Mouse (Mus musculus): ENCODE data around the gene Fam92b. TPM values are rescaled to one million over a fixed set of nuclear protein-coding genes. Genes with fewer than 3 reads are reported as not detected.

The Fam92b gene
- polyA plus RNA-seq, 1 experiment from 2014 or later = 0.22 TPM

DNA sequence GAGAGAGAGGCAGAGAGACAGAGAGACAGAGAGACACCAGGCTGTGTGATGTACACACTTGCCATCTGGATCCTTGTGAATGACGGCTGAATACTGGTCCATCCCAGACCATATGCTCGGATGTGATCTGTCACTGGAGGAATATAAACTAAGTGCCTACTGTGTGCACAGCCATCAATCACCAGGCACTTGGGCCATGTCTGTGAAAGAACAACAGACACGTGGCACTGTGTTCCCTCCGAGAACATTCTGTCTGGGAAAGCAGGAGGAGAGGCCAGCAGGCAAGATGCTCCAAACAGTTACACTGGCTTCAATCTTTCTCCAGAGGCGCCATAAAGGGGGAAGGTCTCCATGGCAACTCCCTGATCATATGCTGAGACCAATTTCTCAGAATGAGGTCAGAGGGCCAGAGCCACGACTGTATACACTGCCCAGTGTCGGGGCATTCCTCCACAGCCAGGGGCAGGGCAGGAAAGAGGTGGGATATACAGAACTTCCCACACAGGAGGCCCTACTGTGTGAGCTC is 3.2 kb upstream of the Fam92b start:
- H3K9me3 ChIP-seq (ENCODE audit: low read length) = no peaks in the 10 kb centered on the region

DNA sequence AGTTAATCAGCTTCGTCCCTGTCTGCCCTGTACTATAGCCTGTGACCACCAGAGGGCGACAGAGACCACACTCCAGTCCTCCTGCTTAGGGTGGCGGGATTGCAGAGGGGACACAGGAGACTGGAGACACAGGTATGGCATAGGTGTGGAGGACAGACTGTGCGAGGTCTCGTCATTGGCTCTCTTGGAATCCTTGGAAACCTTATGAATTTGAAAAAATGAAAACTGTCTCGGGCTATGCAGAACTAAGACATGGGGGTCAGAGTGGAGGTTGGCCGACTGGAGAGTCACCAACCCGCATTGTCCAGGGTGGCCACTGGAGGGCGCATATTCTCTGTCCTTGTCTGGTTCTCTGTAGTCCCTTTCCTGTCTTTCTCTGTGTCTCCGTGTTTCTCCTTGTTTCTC is 1.8 kb upstream of the Fam92b start:
- no peaks in the 10 kb centered on the region for H3K36me3 ChIP-seq (ENCODE audit: insufficient read depth, low read length)
- H3K27me3 ChIP-seq (ENCODE audit: insufficient read depth, low read length) = peaks cover 12% of the 10 kb centered on the region; the same call in 1 of the 2 replicates
- H3K9ac ChIP-seq (replicated peaks; ENCODE audit: low read length) = no peak overlapping the region
- H3K9me3 ChIP-seq (ENCODE audit: low read length) = no peaks in the 10 kb centered on the region
- peak; percentile 55 for ATAC-seq (ENCODE audit: low FRiP score, low TSS enrichment)
- H3K4me2 ChIP-seq (replicated peaks; ENCODE audit: low read depth, low read length) = peak overlapping the region; percentile 55
- H3K4me3 ChIP-seq (ENCODE audit: low read length) = peak overlapping the region; percentile 29
- no peak overlapping the region for H3K27ac ChIP-seq (ENCODE audit: low read length)
- under 1% methylated on average over 10 of the region's 10 CpGs for WGBS
- peaks cover 28% of the 10 kb centered on the region for H3K4me1 ChIP-seq (ENCODE audit: insufficient read depth, low read length)

More for the DNA sequence above, 3.2 kb upstream of the Fam92b start:
- ATAC-seq (ENCODE audit: low FRiP score, low TSS enrichment) = no peak
- Histone ChIP-seq H3K4me1 (ENCODE audit: insufficient read depth, low read length) (peaks cover 43% of the 10 kb centered on the region), H3K27me3 (ENCODE audit: insufficient read depth, low read length) (peaks cover 5% of the 10 kb centered on the region; the same call in 1 of the 2 replicates), H3K4me2 (replicated peaks; ENCODE audit: low read depth, low read length) (no peak overlapping the region), H3K27ac (ENCODE audit: low read length) (no peak overlapping the region), H3K9ac (replicated peaks; ENCODE audit: low read length) (no peak overlapping the region), H3K36me3 (ENCODE audit: insufficient read depth, low read length) (no peaks in the 10 kb centered on the region), H3K4me3 (ENCODE audit: low read length) (no peak overlapping the region)
- 55% methylated on average over 7 of the region's 7 CpGs for WGBS

DNA sequence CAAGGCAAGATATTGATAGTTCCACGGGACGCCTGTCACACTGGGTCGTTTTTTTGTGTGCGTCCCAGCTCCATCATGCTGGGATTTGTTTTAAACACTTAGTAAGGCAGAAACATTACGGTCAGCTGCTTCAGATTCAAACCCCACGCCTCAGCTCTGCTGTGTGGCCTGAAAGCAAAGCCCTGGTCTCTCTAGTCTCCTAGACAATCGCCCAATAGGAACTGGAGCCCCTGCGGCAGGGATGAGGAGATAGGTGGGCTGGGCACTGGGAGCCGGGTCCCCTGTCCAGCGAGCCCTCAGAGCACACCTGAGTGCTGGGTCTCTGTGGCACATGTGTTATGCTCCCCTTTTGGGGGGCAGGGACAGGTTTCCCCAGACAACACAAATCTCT is 853 bp upstream of the Fam92b start:
- H3K27me3 ChIP-seq (ENCODE audit: insufficient read depth, low read length) = peaks cover 12% of the 10 kb centered on the region; the same call in 1 of the 2 replicates
- 7% methylated on average over 10 of the region's 10 CpGs for WGBS
- H3K27ac ChIP-seq (ENCODE audit: low read length) = no peak overlapping the region
- ATAC-seq (ENCODE audit: low FRiP score, low TSS enrichment) = 0 out of 2 replicates have a peak, but pooled peaks have one; percentile 14
- H3K4me3 ChIP-seq (ENCODE audit: low read length) = no peak overlapping the region
- peak overlapping the region; percentile 44 for H3K4me2 ChIP-seq (replicated peaks; ENCODE audit: low read depth, low read length)
- H3K36me3 ChIP-seq (ENCODE audit: insufficient read depth, low read length) = no peaks in the 10 kb centered on the region
- 0 out of 2 replicates have a peak overlapping the region, but pooled peaks have one; percentile 25 for H3K9ac ChIP-seq (replicated peaks; ENCODE audit: low read length)
- peaks cover 26% of the 10 kb centered on the region for H3K4me1 ChIP-seq (ENCODE audit: insufficient read depth, low read length)
- H3K9me3 ChIP-seq (ENCODE audit: low read length) = no peaks in the 10 kb centered on the region

DNA sequence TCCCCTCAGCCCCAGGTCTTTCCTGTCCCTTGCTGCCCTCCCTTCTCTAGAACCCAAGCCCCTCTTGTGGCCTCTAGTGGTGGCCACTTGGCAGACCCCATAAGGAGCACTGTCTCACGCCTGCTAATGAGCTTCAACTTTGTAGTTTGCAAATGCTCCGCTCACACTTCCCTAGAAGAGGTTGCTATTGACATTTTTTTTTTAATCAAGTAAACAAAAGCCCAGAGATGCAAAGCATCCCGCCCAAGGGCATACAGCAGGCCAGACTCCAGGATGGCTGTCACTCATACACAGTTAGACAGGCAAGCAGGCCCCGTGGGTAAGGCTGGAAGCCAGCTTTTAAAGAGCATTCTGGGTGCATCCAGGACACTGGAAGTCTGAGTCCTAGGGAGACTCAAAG is 661 bp downstream of the Fam92b start:
- H3K27me3 ChIP-seq (ENCODE audit: insufficient read depth, low read length) = peaks cover 12% of the 10 kb centered on the region; the same call in 1 of the 2 replicates
- no peaks in the 10 kb centered on the region for H3K36me3 ChIP-seq (ENCODE audit: insufficient read depth, low read length)
- no peak overlapping the region for H3K4me3 ChIP-seq (ENCODE audit: low read length)
- no peaks in the 10 kb centered on the region for H3K9me3 ChIP-seq (ENCODE audit: low read length)
- H3K27ac ChIP-seq (ENCODE audit: low read length) = no peak overlapping the region
- ATAC-seq (ENCODE audit: low FRiP score, low TSS enrichment) = no peak
- WGBS = 33% methylated on average over 4 of the region's 4 CpGs
- peaks cover 26% of the 10 kb centered on the region for H3K4me1 ChIP-seq (ENCODE audit: insufficient read depth, low read length)
- no peak overlapping the region for H3K9ac ChIP-seq (replicated peaks; ENCODE audit: low read length)
- no peak overlapping the region for H3K4me2 ChIP-seq (replicated peaks; ENCODE audit: low read depth, low read length)

DNA sequence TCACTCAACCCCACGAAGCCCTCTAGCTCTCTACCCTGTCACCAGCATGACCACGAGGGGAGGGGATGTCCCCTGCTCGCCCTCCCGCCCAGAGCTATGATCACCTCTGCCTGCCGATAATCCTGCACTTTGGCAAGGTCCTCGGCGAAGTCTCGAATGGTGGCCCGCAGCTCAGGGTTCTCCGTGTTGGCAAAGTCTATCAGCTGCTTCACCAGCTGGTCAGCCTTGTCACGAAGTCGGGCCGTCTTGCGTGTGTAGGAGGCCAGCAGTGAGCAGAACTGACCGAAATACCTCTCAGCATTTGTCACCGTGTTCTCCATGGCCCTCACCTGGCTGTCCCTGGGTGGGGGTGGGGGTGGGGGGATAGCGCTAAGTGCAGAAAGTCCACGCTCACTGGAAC is 2.7 kb downstream of the Fam92b start:
- 37% methylated on average over 18 of the region's 18 CpGs for WGBS
- no peak for ATAC-seq (ENCODE audit: low FRiP score, low TSS enrichment)
- no peaks in the 10 kb centered on the region for H3K9me3 ChIP-seq (ENCODE audit: low read length)

DNA sequence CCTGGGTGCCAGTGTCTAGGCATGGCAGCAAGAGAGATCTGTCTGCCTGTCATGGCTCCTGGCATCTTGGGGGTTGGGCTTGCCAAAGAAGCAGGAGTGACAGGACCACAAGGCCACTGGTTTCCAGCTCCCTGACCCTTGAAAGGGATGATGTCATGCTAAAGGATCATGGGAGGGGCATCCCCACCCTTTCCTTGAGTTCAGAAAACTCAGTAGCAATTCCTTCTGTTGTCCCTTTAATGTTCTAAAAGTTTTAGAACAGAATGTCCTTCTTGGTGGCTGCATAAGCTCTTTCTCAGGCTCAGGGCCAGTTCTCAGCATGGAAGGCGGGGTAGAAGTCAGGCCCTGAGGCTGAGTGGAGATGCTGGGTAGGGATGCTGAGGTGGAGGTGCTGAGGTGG is 4.1 kb downstream of the Fam92b start:
- H3K9me3 ChIP-seq (ENCODE audit: low read length) = no peaks in the 10 kb centered on the region
- H3K36me3 ChIP-seq (ENCODE audit: insufficient read depth, low read length) = no peaks in the 10 kb centered on the region
- no peak overlapping the region for H3K9ac ChIP-seq (replicated peaks; ENCODE audit: low read length)
- no peak overlapping the region for H3K4me2 ChIP-seq (replicated peaks; ENCODE audit: low read depth, low read length)
- peaks cover 12% of the 10 kb centered on the region; the same call in 1 of the 2 replicates for H3K27me3 ChIP-seq (ENCODE audit: insufficient read depth, low read length)
- ATAC-seq (ENCODE audit: low FRiP score, low TSS enrichment) = no peak
- peaks cover 25% of the 10 kb centered on the region for H3K4me1 ChIP-seq (ENCODE audit: insufficient read depth, low read length)
- 59% methylated on average over 1 of the region's 1 CpGs for WGBS
- no peak overlapping the region for H3K27ac ChIP-seq (ENCODE audit: low read length)
- H3K4me3 ChIP-seq (ENCODE audit: low read length) = no peak overlapping the region

More for the DNA sequence above, 2.7 kb downstream of the Fam92b start:
- Histone ChIP-seq H3K27me3 (ENCODE audit: insufficient read depth, low read length) (peaks cover 12% of the 10 kb centered on the region; the same call in 1 of the 2 replicates), H3K4me1 (ENCODE audit: insufficient read depth, low read length) (peaks cover 26% of the 10 kb centered on the region), H3K4me2 (replicated peaks; ENCODE audit: low read depth, low read length) (no peak overlapping the region), H3K4me3 (ENCODE audit: low read length) (no peak overlapping the region), H3K9ac (replicated peaks; ENCODE audit: low read length) (no peak overlapping the region), H3K36me3 (ENCODE audit: insufficient read depth, low read length) (no peaks in the 10 kb centered on the region), H3K27ac (ENCODE audit: low read length) (no peak overlapping the region)

DNA sequence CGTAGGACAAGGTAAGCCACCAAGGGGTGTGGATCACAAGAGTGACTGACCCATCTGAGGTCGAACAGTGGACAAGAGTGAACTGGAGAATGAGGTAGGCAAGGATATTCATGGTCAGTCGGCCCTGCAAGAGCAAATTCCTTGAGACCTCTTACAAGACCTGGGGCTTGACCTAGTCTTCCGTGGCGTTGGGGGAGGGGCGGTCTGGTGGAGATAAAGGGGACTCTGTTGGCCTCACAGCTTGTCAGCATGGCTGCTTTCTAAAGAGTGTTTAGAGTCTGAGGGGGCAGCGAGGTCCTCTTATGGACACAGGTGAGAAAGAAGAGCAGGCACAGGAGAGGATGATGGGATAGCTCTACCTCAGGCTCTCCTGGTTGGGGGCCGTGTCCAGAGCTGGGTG is 8.1 kb downstream of the Fam92b start:
- no peak overlapping the region for H3K4me3 ChIP-seq (ENCODE audit: low read length)
- no peaks in the 10 kb centered on the region for H3K9me3 ChIP-seq (ENCODE audit: low read length)
- H3K4me2 ChIP-seq (replicated peaks; ENCODE audit: low read depth, low read length) = no peak overlapping the region
- H3K9ac ChIP-seq (replicated peaks; ENCODE audit: low read length) = no peak overlapping the region
- no peak for ATAC-seq (ENCODE audit: low FRiP score, low TSS enrichment)
- no peaks in the 10 kb centered on the region for H3K36me3 ChIP-seq (ENCODE audit: insufficient read depth, low read length)
- peaks cover 3% of the 10 kb centered on the region; the same call in 1 of the 2 replicates for H3K4me1 ChIP-seq (ENCODE audit: insufficient read depth, low read length)
- H3K27me3 ChIP-seq (ENCODE audit: insufficient read depth, low read length) = 0 out of 2 replicates have a peak, but pooled peaks cover 2% of the 10 kb centered on the region
- H3K27ac ChIP-seq (ENCODE audit: low read length) = no peak overlapping the region
- WGBS = 46% methylated on average over 8 of the region's 8 CpGs

DNA sequence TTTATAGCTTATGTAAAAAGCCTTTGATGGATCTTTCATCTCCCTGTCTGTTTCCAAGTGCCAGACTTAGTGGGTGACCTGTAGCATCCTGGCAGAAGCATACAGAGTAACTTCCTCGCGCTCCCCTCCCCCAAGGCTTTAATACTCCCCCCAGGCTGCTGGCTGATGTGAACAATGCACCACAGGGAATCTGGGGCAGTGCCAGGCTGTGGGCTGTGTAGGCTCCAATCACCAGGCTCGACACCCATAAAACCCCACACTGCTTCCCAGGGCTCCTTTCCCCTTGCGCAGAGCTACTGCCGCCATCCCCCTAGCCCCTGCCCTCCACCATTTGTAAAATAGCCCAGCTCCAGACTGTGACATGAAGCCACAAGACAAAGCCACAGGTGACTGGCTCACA is 9.4 kb downstream of the Fam92b start:
- no peak overlapping the region for H3K9ac ChIP-seq (replicated peaks; ENCODE audit: low read length)
- peaks cover 3% of the 10 kb centered on the region; the same call in 1 of the 2 replicates for H3K4me1 ChIP-seq (ENCODE audit: insufficient read depth, low read length)
- H3K27me3 ChIP-seq (ENCODE audit: insufficient read depth, low read length) = 0 out of 2 replicates have a peak, but pooled peaks cover 2% of the 10 kb centered on the region
- H3K4me3 ChIP-seq (ENCODE audit: low read length) = no peak overlapping the region
- no peak for ATAC-seq (ENCODE audit: low FRiP score, low TSS enrichment)
- no peaks in the 10 kb centered on the region for H3K36me3 ChIP-seq (ENCODE audit: insufficient read depth, low read length)
- H3K4me2 ChIP-seq (replicated peaks; ENCODE audit: low read depth, low read length) = no peak overlapping the region
- no peak overlapping the region for H3K27ac ChIP-seq (ENCODE audit: low read length)
- H3K9me3 ChIP-seq (ENCODE audit: low read length) = no peaks in the 10 kb centered on the region
- WGBS = 39% methylated on average over 5 of the region's 5 CpGs

DNA sequence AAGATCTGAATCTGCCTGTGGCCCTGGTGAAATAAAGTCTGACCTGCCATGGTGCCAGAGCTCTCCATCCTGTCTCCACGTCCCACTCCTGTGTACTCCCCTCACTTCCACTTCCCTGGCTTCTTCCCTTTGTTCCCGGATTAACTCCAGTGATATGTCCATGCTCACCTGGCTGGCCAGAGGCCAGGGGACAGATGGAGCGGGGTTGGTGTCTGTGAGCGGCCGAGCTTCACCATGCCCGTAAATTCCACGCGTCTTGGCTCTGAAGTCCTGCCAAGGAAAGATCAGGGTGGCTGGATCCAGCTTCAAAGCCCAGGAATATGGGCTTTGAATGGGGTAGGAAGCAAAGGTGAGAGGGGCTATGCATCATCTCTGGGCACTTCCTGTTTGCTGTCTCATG is 10.1 kb downstream of the Fam92b start:
- no peak for ATAC-seq (ENCODE audit: low FRiP score, low TSS enrichment)
- Histone ChIP-seq H3K27me3 (ENCODE audit: insufficient read depth, low read length) (0 out of 2 replicates have a peak, but pooled peaks cover 2% of the 10 kb centered on the region), H3K9me3 (ENCODE audit: low read length) (no peaks in the 10 kb centered on the region), H3K36me3 (ENCODE audit: insufficient read depth, low read length) (no peaks in the 10 kb centered on the region), H3K4me2 (replicated peaks; ENCODE audit: low read depth, low read length) (no peak overlapping the region), H3K27ac (ENCODE audit: low read length) (no peak overlapping the region), H3K4me1 (ENCODE audit: insufficient read depth, low read length) (peaks cover 3% of the 10 kb centered on the region; the same call in 1 of the 2 replicates), H3K4me3 (ENCODE audit: low read length) (no peak overlapping the region), H3K9ac (replicated peaks; ENCODE audit: low read length) (no peak overlapping the region)
- WGBS = 62% methylated on average over 8 of the region's 8 CpGs

DNA sequence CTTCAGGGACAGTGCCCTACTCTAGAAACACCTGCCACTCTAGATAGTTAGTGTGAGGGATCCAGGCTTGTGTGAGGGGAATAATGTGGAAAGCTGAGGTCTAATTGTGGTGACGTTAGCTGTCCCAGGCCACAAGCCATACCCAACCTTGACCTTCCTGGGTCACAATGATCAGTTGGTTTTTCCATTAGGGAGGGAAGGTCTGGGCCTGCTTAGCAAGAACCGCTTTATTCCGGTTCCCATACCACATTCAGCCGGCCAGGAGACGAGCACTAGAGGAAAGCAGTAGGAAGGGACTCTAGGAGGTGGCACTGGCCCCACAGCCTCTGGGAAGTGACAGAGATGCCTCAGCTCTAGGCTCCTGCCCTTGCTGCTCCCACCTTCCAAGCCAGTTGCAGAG is 13.2 kb downstream of the Fam92b start:
- ATAC-seq (ENCODE audit: low FRiP score, low TSS enrichment) = no peak

More for the DNA sequence above, 13.2 kb downstream of the Fam92b start:
- peaks cover 2% of the 10 kb centered on the region; the same call in 1 of the 2 replicates for H3K4me1 ChIP-seq (ENCODE audit: insufficient read depth, low read length)
- 0 out of 2 replicates have a peak, but pooled peaks cover 5% of the 10 kb centered on the region for H3K27me3 ChIP-seq (ENCODE audit: insufficient read depth, low read length)
- 71% methylated on average over 5 of the region's 5 CpGs for WGBS
- no peak overlapping the region for H3K27ac ChIP-seq (ENCODE audit: low read length)
- H3K4me3 ChIP-seq (ENCODE audit: low read length) = no peak overlapping the region
- no peaks in the 10 kb centered on the region for H3K9me3 ChIP-seq (ENCODE audit: low read length)
- H3K4me2 ChIP-seq (replicated peaks; ENCODE audit: low read depth, low read length) = no peak overlapping the region
- H3K36me3 ChIP-seq (ENCODE audit: insufficient read depth, low read length) = no peaks in the 10 kb centered on the region
- no peak overlapping the region for H3K9ac ChIP-seq (replicated peaks; ENCODE audit: low read length)
